Comparison of ENCODE assay signal across 12 mouse cellular contexts in the genomic region with DNA sequence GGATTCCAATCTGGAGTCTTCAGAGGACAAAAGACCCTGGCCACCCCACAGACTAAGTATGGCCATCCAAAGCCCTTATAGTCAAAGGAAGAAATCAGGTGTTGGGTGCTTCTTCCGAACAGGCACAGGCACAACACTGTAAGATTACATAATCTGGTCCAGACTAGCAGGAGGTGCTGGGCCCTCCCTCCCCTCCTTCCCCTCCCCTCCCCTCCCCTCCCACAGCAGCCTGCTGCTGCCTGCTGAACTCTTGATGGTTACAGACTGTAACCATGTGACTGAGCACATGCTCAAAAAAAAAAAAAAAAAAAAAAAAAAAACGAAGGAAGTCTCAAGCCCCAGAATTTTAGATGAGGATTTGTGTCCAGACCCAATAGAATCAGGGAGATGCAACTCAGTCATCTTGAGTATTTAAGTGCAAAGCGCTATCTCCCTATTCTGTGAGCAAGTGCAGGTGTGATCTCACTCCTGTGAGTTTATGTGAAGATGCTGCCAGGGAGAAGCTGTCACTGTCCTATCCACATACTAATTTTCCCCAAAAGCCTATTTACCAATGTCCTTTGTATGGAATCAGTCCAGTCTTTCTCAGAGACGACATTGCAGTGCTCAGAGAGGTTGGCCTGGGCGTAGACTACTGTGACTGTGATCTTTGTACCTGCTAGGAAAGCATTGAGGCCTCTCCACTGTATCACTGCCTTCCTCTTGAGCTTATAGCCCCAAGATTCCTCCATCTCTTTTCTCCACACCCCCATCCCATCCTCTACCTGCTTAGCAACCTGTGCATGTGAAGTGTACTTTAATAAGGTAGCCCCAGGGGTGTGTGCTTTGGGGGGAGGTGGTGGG.
DNase-seq lines count a peak whose midpoint lies in the region; ATAC-seq and TF ChIP-seq lines count a peak whose summit lies in the region.
"Had no signal": no experiment of that assay in that cellular context is flagged by ENCODE, and none has a peak within 500 bp of the region (broad histone marks: within the 10 kb centered on the region; RNA-seq: fewer than 3 reads in every experiment).

No protein-coding gene starts in this region.

- in situ Hi-C loops in ES-E14 (cut with MboI; ENCODE audit: low sequenced_read_pairs in 2 of 2, unreplicated experiment in 2 of 2), result no loop called here

- no peaks in the 10 kb centered on the region for H3K27me3 ChIP-seq in heart, embryonic 14.5 days (ENCODE audit: control insufficient read depth, insufficient read depth, low read length)
- H3K27me3 ChIP-seq in limb, embryonic 10.5 days (ENCODE audit: low read depth, poor library complexity, severe bottlenecking), result no peaks in the 10 kb centered on the region
- no peaks in the 10 kb centered on the region for H3K27me3 ChIP-seq in midbrain, embryonic 14.5 days (ENCODE audit: control insufficient read depth, insufficient read depth, low read length)
- H3K27me3 ChIP-seq: stomach, embryonic 15.5 days had no signal

- no peak overlapping the region for H3K9ac ChIP-seq in heart, embryonic 14.5 days (ENCODE audit: low read length)
- H3K9ac ChIP-seq in ES-E14 (ENCODE audit: insufficient read depth, low read depth, low read length, poor library complexity, severe bottlenecking), result no peak overlapping the region
- H3K9ac ChIP-seq in midbrain, embryonic 14.5 days (replicated peaks; ENCODE audit: low read length), result no peak overlapping the region
- H3K9ac ChIP-seq: stomach, embryonic 15.5 days had no signal

- DNase-seq in heart, postnatal 36 days, result no peak
- DNase-seq in 416B (ENCODE audit: low read depth) (peak; percentile 24), ES-E14 (ENCODE audit: low read depth, low spot score) (no peak)
- DNase-seq in limb, embryonic 10.5 days (ENCODE audit: low spot score), result no peak
- DNase-seq in left cerebral cortex, adult 11 months (ENCODE audit: low spot score), result no peak
- DNase-seq in midbrain, embryonic 14.5 days, result no peak
- no peak for DNase-seq in frontal cortex, postnatal 36 days (ENCODE audit: low spot score in 2 of 2)
- DNase-seq: embryo, embryonic 11 days had no signal

- 77% methylated on average over 5 of the region's 5 CpGs for WGBS in heart, embryonic 14.5 days
- WGBS in limb, embryonic 10.5 days, result 79% methylated on average over 5 of the region's 5 CpGs
- 73% methylated on average over 5 of the region's 5 CpGs for WGBS in midbrain, embryonic 14.5 days

- no peak overlapping the region for H3K4me2 ChIP-seq in heart, embryonic 14.5 days (ENCODE audit: low read length)
- no peak overlapping the region for H3K4me2 ChIP-seq in midbrain, embryonic 14.5 days (ENCODE audit: low read length)
- H3K4me2 ChIP-seq: stomach, embryonic 15.5 days had no signal

- H3K36me3 ChIP-seq in heart, embryonic 14.5 days (ENCODE audit: control insufficient read depth, insufficient read depth, low read length), result no peaks in the 10 kb centered on the region
- H3K36me3 ChIP-seq in ES-E14 (ENCODE audit: control insufficient read depth, insufficient read depth, low read length, poor library complexity, severe bottlenecking), result no peaks in the 10 kb centered on the region
- H3K36me3 ChIP-seq in limb, embryonic 10.5 days, result no peaks in the 10 kb centered on the region
- H3K36me3 ChIP-seq in midbrain, embryonic 14.5 days (ENCODE audit: control insufficient read depth, insufficient read depth, low read length), result no peaks in the 10 kb centered on the region
- H3K36me3 ChIP-seq: stomach, embryonic 15.5 days had no signal

- intact Hi-C loops in heart, postnatal 36 days (cut with DNase I), result no loop called here

- no peak overlapping the region for H3K4me3 ChIP-seq in heart, embryonic 14.5 days (ENCODE audit: control insufficient read depth in 1 of 2, insufficient read depth in 1 of 2, low read depth in 1 of 2, low read length in 2 of 2)
- no peak overlapping the region for H3K4me3 ChIP-seq in ES-E14 (ENCODE audit: insufficient read depth in 1 of 2, low read depth in 1 of 2, low read length in 2 of 2, poor library complexity in 1 of 2, severe bottlenecking in 1 of 2)
- H3K4me3 ChIP-seq in limb, embryonic 10.5 days, result no peak overlapping the region
- no peak overlapping the region for H3K4me3 ChIP-seq in midbrain, embryonic 14.5 days (replicated peaks; ENCODE audit: low read depth, low read length)
- H3K4me3 ChIP-seq: stomach, embryonic 15.5 days had no signal

- H3K9me3 ChIP-seq in heart, embryonic 14.5 days (ENCODE audit: control insufficient read depth, low read length), result no peaks in the 10 kb centered on the region
- H3K9me3 ChIP-seq in ES-E14 (ENCODE audit: control insufficient read depth, insufficient read depth, low read depth, low read length), result no peaks in the 10 kb centered on the region
- H3K9me3 ChIP-seq in limb, embryonic 10.5 days (replicated peaks), result no peaks in the 10 kb centered on the region
- H3K9me3 ChIP-seq in midbrain, embryonic 14.5 days (ENCODE audit: control insufficient read depth, low read length), result no peaks in the 10 kb centered on the region
- H3K9me3 ChIP-seq: stomach, embryonic 15.5 days had no signal

- H3K4me1 ChIP-seq in heart, embryonic 14.5 days (ENCODE audit: control insufficient read depth in 2 of 2, insufficient read depth in 2 of 2, low read length in 2 of 2), result peaks cover 4 to 6% of the 10 kb centered on the region in 2 experiments; a peak in 1 of 4 replicates
- peaks cover 3 to 5% of the 10 kb centered on the region in 2 experiments; a peak in 2 of 4 replicates for H3K4me1 ChIP-seq in ES-E14 (ENCODE audit: control insufficient read depth in 2 of 2, insufficient read depth in 2 of 2, low read length in 2 of 2, poor library complexity in 1 of 2)
- peaks cover 17% of the 10 kb centered on the region for H3K4me1 ChIP-seq in limb, embryonic 10.5 days
- H3K4me1 ChIP-seq in midbrain, embryonic 14.5 days (ENCODE audit: control insufficient read depth, insufficient read depth, low read length), result no peaks in the 10 kb centered on the region
- H3K4me1 ChIP-seq: stomach, embryonic 15.5 days had no signal

- no peak for ATAC-seq in heart, embryonic 14.5 days (ENCODE audit: insufficient number of reproducible peaks, insufficient read depth, low FRiP score, low read depth)
- no peak for ATAC-seq in midbrain, embryonic 14.5 days (ENCODE audit: low FRiP score, low TSS enrichment)
- ATAC-seq: forebrain, embryonic 14.5 days; hindbrain, embryonic 16.5 days had no signal

- peak overlapping the region; percentile 6 to 64; a peak in 3 of 4 replicates for H3K27ac ChIP-seq in heart, embryonic 14.5 days (replicated peaks in 1 of 2; ENCODE audit: control insufficient read depth in 1 of 2, insufficient read depth in 1 of 2, low read depth in 2 of 2, low read length in 2 of 2)
- H3K27ac ChIP-seq in ES-E14 (ENCODE audit: insufficient read depth, low read depth, low read length, poor library complexity, severe bottlenecking), result no peak overlapping the region
- H3K27ac ChIP-seq in limb, embryonic 10.5 days, result peak overlapping the region; percentile 19; the same call in 1 of the 2 replicates
- H3K27ac ChIP-seq in midbrain, embryonic 14.5 days (replicated peaks; ENCODE audit: low read depth, low read length), result no peak overlapping the region
- H3K27ac ChIP-seq: stomach, embryonic 15.5 days had no signal

TF ChIP-seq in ES-E14, 5 proteins besides CTCF, POLR2A, EP300 and RAD21:
- TF ChIP-seq ZNF384 (IDR thresholded peaks at IDR 0.05; ENCODE audit: low read depth, low read length) (peak; percentile 86), MAFK (IDR thresholded peaks at IDR 0.05; ENCODE audit: insufficient read depth, low read depth, low read length) (no peak)

Comparison
In these comparisons a context has a peak if more than half of its experiments do, and no peak if none do; other contexts are left out.
1. H3K27ac ChIP-seq: peak in heart, embryonic 14.5 days (2 of 2) and limb, embryonic 10.5 days (single experiment); none in ES-E14 (single experiment) and midbrain, embryonic 14.5 days (single experiment).